In the genomic region with DNA sequence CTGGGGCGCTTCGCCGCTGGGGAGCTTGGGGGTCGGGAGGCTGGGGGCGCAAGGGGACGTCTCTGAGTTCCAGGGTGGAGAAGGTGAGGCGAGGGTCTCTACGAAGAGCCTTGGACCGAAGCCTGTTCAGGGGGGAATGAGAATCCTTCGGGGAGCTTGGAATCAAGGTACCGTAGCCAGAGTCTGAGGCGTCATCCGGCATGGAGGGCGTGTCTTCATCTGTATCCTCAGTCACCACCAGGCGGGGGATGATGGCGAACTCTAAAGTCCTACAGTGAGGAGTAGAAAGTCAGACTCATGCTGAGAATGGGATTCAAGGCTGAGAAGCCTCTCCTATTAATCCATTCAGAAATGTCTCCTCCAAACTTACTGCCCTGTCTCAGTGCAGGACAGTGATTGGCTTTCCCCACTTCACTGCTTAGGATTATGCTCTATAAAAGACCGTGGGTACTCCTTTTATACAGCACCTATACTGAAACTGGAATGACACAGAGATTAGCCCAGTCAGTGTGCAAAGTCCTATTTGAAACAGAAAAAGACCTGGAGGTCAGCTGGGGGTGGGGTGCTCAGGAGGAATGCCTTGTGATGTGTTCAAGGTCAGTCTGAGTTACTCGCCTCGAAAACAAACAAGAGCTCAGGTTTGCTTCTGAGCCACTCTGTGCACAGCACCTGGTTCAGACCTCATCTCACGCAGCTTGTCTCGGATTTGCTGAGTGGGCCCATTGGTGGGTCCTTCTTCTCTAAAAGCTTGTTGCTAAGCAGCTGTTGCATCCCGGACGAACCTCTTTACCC, we compare ENCODE assay signal across 9 mouse cellular contexts. TPM values are rescaled to one million over a fixed set of nuclear protein-coding genes. Genes with fewer than 3 reads are reported as not detected.
DNase-seq lines count a peak whose midpoint lies in the region; ATAC-seq lines count a peak whose summit lies in the region.
"Had no signal": no experiment of that assay in that cellular context is flagged by ENCODE, and none has a peak within 500 bp of the region (broad histone marks: within the 10 kb centered on the region; RNA-seq: fewer than 3 reads in every experiment).

No protein-coding gene starts in this region.

- no peak overlapping the region; the same call in 1 of the 2 replicates for H3K27ac ChIP-seq in embryonic facial prominence, embryonic 10.5 days (replicated peaks)
- peak overlapping the region; percentile 73 for H3K27ac ChIP-seq in intestine, embryonic 16.5 days (ENCODE audit: low read length)
- H3K27ac ChIP-seq in liver, embryonic 16.5 days (ENCODE audit: low read length) = peak overlapping the region; percentile 33

- H3K4me3 ChIP-seq in embryonic facial prominence, embryonic 10.5 days = peak overlapping the region; percentile 38
- H3K4me3 ChIP-seq in intestine, embryonic 16.5 days (ENCODE audit: low read length) = no peak overlapping the region
- H3K4me3 ChIP-seq in liver, embryonic 16.5 days (ENCODE audit: low read depth, low read length) = no peak overlapping the region

- peak; percentile 55 for DNase-seq in adrenal gland, postnatal 10 days
- DNase-seq in adrenal gland, adult 8-10 months = no peak
- no peak for DNase-seq in embryonic facial prominence, embryonic 10.5 days (ENCODE audit: low spot score)
- DNase-seq in cerebellum, adult 11-12 months = no peak
- no peak for DNase-seq in cerebellum, postnatal 4 days (ENCODE audit: low spot score in 2 of 2)

- H3K27me3 ChIP-seq in embryonic facial prominence, embryonic 10.5 days (replicated peaks; ENCODE audit: low read depth, poor library complexity, severe bottlenecking) = peaks cover 60% of the 10 kb centered on the region
- no peaks in the 10 kb centered on the region for H3K27me3 ChIP-seq in intestine, embryonic 16.5 days (replicated peaks; ENCODE audit: control insufficient read depth, insufficient read depth, low read length)
- no peaks in the 10 kb centered on the region for H3K27me3 ChIP-seq in liver, embryonic 16.5 days (ENCODE audit: control insufficient read depth, insufficient read depth, low read depth, low read length)

- 0 out of 2 replicates have a peak overlapping the region, but pooled peaks have one; percentile 53 for H3K9ac ChIP-seq in intestine, embryonic 16.5 days (ENCODE audit: low read depth, low read length)
- no peak overlapping the region for H3K9ac ChIP-seq in liver, embryonic 16.5 days (ENCODE audit: low read depth, low read length)

- WGBS in embryonic facial prominence, embryonic 10.5 days = 7% methylated on average over 23 of the region's 23 CpGs
- WGBS in intestine, embryonic 16.5 days = 23% methylated on average over 23 of the region's 23 CpGs
- 42% methylated on average over 23 of the region's 23 CpGs for WGBS in liver, embryonic 16.5 days (ENCODE audit: insufficient replicate concordance)

- H3K36me3 ChIP-seq in embryonic facial prominence, embryonic 10.5 days (replicated peaks) = peaks cover 41% of the 10 kb centered on the region
- H3K36me3 ChIP-seq in intestine, embryonic 16.5 days (ENCODE audit: control insufficient read depth, insufficient read depth, low read length) = peaks cover 21% of the 10 kb centered on the region
- peaks cover 9% of the 10 kb centered on the region for H3K36me3 ChIP-seq in liver, embryonic 16.5 days (ENCODE audit: control insufficient read depth, insufficient read depth)

- ATAC-seq in intestine, embryonic 16.5 days = peak; percentile 74
- ATAC-seq in liver, embryonic 16.5 days (ENCODE audit: low read depth) = peak; percentile 42
- ATAC-seq in CD4-positive, CD25-positive, alpha-beta regulatory T cell, adult 4 months = no peak

- peak overlapping the region; percentile 22; the same call in 1 of the 2 replicates for H3K4me2 ChIP-seq in intestine, embryonic 16.5 days (ENCODE audit: low read depth, low read length)
- peak overlapping the region; percentile 30; the same call in 1 of the 2 replicates for H3K4me2 ChIP-seq in liver, embryonic 16.5 days (ENCODE audit: low read depth, low read length)

- no peaks in the 10 kb centered on the region for H3K9me3 ChIP-seq in embryonic facial prominence, embryonic 10.5 days
- H3K9me3 ChIP-seq in intestine, embryonic 16.5 days (ENCODE audit: control insufficient read depth, low read length) = no peaks in the 10 kb centered on the region
- no peaks in the 10 kb centered on the region for H3K9me3 ChIP-seq in liver, embryonic 16.5 days (replicated peaks; ENCODE audit: control insufficient read depth, low read length)

- H3K4me1 ChIP-seq in embryonic facial prominence, embryonic 10.5 days = peaks cover 52% of the 10 kb centered on the region
- H3K4me1 ChIP-seq in intestine, embryonic 16.5 days (ENCODE audit: control insufficient read depth, insufficient read depth, low read length) = peaks cover 43% of the 10 kb centered on the region
- H3K4me1 ChIP-seq in liver, embryonic 16.5 days (ENCODE audit: control insufficient read depth, low read depth, low read length) = peaks cover 6% of the 10 kb centered on the region

RNA-seq across cellular contexts. Expression of a gene that starts 14.5 kb away (rescaled TPM):
- 100 to 1,000 TPM; 168 to 190 TPM for total RNA-seq in adrenal gland, postnatal 10 days (2021)
- 100 to 1,000 TPM; 194 to 259 (median 215) TPM for total RNA-seq in adrenal gland, adult 8-10 months (2022)
- polyA plus RNA-seq in embryonic facial prominence, embryonic 10.5 days (2016; fragmentation: Nextera tagmentation; extraction: Ambion mirVana) = 33.4 and 34.8 TPM in 2 replicates
- 90.0 and 95.3 TPM in 2 replicates for polyA plus RNA-seq in intestine, embryonic 16.5 days (2015; fragmentation: Nextera tagmentation; extraction: Ambion mirVana)
- polyA plus RNA-seq in liver, embryonic 16.5 days (2015; fragmentation: Nextera tagmentation; extraction: Ambion mirVana) = 30.5 and 32.8 TPM in 2 replicates
- 10 to 100 TPM; 24.9 to 43.5 TPM for polyA plus RNA-seq in CD4-positive, CD25-positive, alpha-beta regulatory T cell, adult 4 months (2017; shearing (Covaris generic))

RNA-seq across cellular contexts. Expression of a gene that starts 16.9 kb away (rescaled TPM):
- under 1 TPM; 0.69 to 0.82 TPM for total RNA-seq in adrenal gland, postnatal 10 days (2021)
- total RNA-seq in adrenal gland, adult 8-10 months (2022) = under 1 TPM in 2 of 4 experiments, not detected in 2; 0.09 to 0.19 TPM
- polyA plus RNA-seq in embryonic facial prominence, embryonic 10.5 days (2016; fragmentation: Nextera tagmentation; extraction: Ambion mirVana) = 0.21 and 0.32 TPM in 2 replicates
- 13.2 and 19.1 TPM in 2 replicates for polyA plus RNA-seq in intestine, embryonic 16.5 days (2015; fragmentation: Nextera tagmentation; extraction: Ambion mirVana)
- polyA plus RNA-seq in liver, embryonic 16.5 days (2015; fragmentation: Nextera tagmentation; extraction: Ambion mirVana) = 0.65 and 0.86 TPM in 2 replicates
- polyA plus RNA-seq in CD4-positive, CD25-positive, alpha-beta regulatory T cell, adult 4 months (2017; shearing (Covaris generic)) = under 1 TPM in 1 of 2 experiments, not detected in 1; 0.12 TPM
- polyA plus RNA-seq: spleen, adult 2 months had no signal

RNA-seq across cellular contexts. Expression of a gene that starts 43.2 kb away (rescaled TPM):
- 1 to 10 TPM in 1 of 2 experiments, under 1 TPM in 1; 0.84 to 1.2 TPM for total RNA-seq in adrenal gland, postnatal 10 days (2021)
- 1 to 10 TPM; 1.4 to 3.4 (median 2.2) TPM for total RNA-seq in adrenal gland, adult 8-10 months (2022)
- polyA plus RNA-seq in embryonic facial prominence, embryonic 10.5 days (2016; fragmentation: Nextera tagmentation; extraction: Ambion mirVana) = 0.57 and 0.87 TPM in 2 replicates
- polyA plus RNA-seq in intestine, embryonic 16.5 days (2015; fragmentation: Nextera tagmentation; extraction: Ambion mirVana) = 5.0 and 7.6 TPM in 2 replicates
- polyA plus RNA-seq in liver, embryonic 16.5 days (2015; fragmentation: Nextera tagmentation; extraction: Ambion mirVana) = 0.61 and 0.74 TPM in 2 replicates
- not detected for polyA plus RNA-seq in CD4-positive, CD25-positive, alpha-beta regulatory T cell, adult 4 months (2017; shearing (Covaris generic))

RNA-seq across cellular contexts. Expression of a gene that starts 50.0 kb away (rescaled TPM):
- 10 to 100 TPM; 64.5 to 70.3 TPM for total RNA-seq in adrenal gland, postnatal 10 days (2021)
- total RNA-seq in adrenal gland, adult 8-10 months (2022) = 10 to 100 TPM; 74.1 to 83.5 (median 81.0) TPM
- 26.9 and 28.8 TPM in 2 replicates for polyA plus RNA-seq in embryonic facial prominence, embryonic 10.5 days (2016; fragmentation: Nextera tagmentation; extraction: Ambion mirVana)
- 106 and 107 TPM in 2 replicates for polyA plus RNA-seq in intestine, embryonic 16.5 days (2015; fragmentation: Nextera tagmentation; extraction: Ambion mirVana)
- polyA plus RNA-seq in liver, embryonic 16.5 days (2015; fragmentation: Nextera tagmentation; extraction: Ambion mirVana) = 22.3 and 22.5 TPM in 2 replicates
- under 1 TPM in 1 of 2 experiments, not detected in 1; 0.28 TPM for polyA plus RNA-seq in CD4-positive, CD25-positive, alpha-beta regulatory T cell, adult 4 months (2017; shearing (Covaris generic))
